Mouse (Mus musculus): Measurements from ENCODE around the gene Sh3kbp1. TPM values are rescaled to one million over a fixed set of nuclear protein-coding genes. Genes with fewer than 3 reads are reported as not detected.

Sh3kbp1 gene
- polyA plus RNA-seq, 1 experiment from 2014 or later = 38.7 TPM

DNA sequence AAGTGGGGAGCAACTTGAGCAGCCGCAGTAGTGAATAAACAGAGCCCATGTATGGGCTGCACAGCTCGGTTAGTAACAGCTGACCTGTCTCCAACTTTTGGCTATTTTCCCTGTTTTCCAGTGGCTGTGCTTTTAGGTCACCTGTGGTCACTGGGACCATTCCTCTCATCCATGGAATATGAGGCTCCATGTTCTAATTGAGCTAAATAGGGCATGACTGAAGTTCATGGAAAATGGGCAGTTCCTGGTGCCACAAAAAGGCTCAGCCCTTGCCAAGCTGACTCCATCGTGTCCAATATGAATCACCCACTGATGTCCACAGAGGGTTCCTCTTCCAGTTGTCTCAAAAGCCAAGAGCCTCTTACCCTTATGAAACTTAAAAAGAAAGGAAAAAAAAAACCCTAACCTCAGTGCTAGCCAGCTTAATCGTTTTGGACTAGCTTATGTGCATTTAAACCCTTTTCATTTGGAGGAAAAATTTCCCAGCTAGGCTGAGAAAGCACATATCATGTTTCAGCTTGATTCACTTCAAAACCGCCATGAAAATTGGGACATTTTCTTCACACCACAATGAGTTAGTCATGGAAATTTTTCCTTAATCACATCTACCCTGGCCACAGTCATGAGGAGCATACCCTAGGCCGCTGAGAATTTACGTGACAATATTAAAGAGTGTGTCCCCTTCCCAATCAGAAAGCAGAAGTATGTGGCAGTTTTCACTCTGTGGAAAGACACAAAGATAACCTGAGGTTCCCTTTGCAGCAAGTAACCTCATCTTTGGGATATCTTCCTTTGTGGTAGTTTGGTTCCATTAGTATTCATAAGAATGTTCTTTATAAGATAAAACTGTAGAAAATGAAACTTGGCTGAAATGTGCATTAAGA is 326.7 kb downstream of the Sh3kbp1 start:
- ATAC-seq (replicated peaks; ENCODE audit: low FRiP score, low TSS enrichment, low read depth) (no peak), DNase-seq (ENCODE audit: low spot score) (no peak)
- H3K4me2 ChIP-seq (ENCODE audit: low read length) = no peak overlapping the region
- no peaks in the 10 kb centered on the region for H3K9me3 ChIP-seq (ENCODE audit: control insufficient read depth, low read length)
- 80% methylated on average over 7 of the region's 7 CpGs for WGBS
- no peaks in the 10 kb centered on the region for H3K4me1 ChIP-seq (replicated peaks; ENCODE audit: control insufficient read depth, insufficient read depth, low read length)
- H3K27ac ChIP-seq (ENCODE audit: low read depth) = no peak overlapping the region
- no peak overlapping the region for H3K4me3 ChIP-seq (ENCODE audit: low read depth, low read length)
- H3K36me3 ChIP-seq (ENCODE audit: control insufficient read depth, insufficient read depth, low read length) = no peaks in the 10 kb centered on the region
- H3K27me3 ChIP-seq (replicated peaks; ENCODE audit: control insufficient read depth, insufficient read depth, low read length) = no peaks in the 10 kb centered on the region
- no peak overlapping the region for H3K9ac ChIP-seq (ENCODE audit: low read length)

DNA sequence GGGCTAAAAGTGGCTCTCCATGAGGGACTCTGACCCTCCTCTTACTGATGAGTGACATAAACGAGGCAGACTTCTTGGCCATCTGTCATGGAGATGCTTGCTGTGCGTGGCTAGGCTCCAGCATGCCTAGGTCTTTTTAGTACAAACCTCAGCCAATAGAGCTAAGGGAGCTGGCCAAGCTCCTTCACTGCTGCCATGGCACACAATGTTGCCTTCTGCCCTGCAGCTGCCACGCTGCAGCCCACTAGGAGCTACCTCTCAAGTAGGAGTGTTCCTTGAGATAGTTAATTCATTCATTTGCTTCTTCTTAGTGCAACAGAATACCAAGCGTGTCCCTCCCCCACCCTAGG is 327.3 kb downstream of the Sh3kbp1 start:
- H3K36me3 ChIP-seq (ENCODE audit: control insufficient read depth, insufficient read depth, low read length) = no peaks in the 10 kb centered on the region
- H3K27me3 ChIP-seq (replicated peaks; ENCODE audit: control insufficient read depth, insufficient read depth, low read length) = no peaks in the 10 kb centered on the region
- no peak for DNase-seq (ENCODE audit: low spot score)
- no peak overlapping the region for H3K4me2 ChIP-seq (ENCODE audit: low read length)
- H3K4me1 ChIP-seq (replicated peaks; ENCODE audit: control insufficient read depth, insufficient read depth, low read length) = no peaks in the 10 kb centered on the region
- H3K27ac ChIP-seq (ENCODE audit: low read depth) = no peak overlapping the region
- 77% methylated on average over 4 of the region's 4 CpGs for WGBS
- no peaks in the 10 kb centered on the region for H3K9me3 ChIP-seq (ENCODE audit: control insufficient read depth, low read length)
- H3K9ac ChIP-seq (ENCODE audit: low read length) = no peak overlapping the region
- H3K4me3 ChIP-seq (ENCODE audit: low read depth, low read length) = no peak overlapping the region
- no peak for ATAC-seq (replicated peaks; ENCODE audit: low FRiP score, low TSS enrichment, low read depth)

DNA sequence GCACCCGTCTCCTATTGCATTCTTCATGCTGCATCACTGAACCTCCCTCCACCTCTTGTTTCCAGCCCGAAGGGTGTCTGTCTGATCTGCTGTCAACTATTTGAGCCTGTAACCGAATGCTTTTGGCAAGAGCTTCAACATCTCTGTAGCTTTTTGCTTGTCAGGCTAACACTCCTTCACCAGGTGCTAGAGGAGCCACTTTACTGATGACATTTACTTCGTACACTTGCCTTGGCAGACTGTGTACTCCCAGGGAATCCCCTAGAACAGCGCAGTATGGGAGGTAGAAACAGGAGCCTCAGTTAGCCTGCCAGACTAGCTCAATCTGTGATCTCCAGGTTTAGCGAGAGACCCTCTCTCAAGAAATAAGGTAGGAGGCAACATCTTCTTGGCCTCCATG is 328.4 kb downstream of the Sh3kbp1 start:
- ATAC-seq (replicated peaks; ENCODE audit: low FRiP score, low TSS enrichment, low read depth) = no peak
- no peaks in the 10 kb centered on the region for H3K4me1 ChIP-seq (replicated peaks; ENCODE audit: control insufficient read depth, insufficient read depth, low read length)

DNA sequence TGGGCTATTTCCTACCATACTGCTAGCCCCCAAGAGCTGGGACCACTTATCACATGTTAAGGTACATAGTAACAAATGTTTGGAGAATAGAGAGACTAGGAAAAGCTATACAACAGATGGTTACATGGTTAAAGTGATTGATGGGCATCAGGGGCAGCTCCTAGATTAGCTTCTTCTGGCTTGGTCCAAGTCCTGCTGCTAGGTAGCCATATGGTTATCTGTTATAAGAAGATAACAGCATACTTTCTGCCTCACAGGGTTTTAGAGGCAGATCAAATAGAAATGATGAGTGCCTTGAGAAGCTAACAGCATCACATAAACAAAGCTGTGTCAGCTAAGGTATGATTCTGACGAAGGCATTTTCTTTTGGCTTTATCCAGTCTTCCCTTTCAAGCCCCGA is 334.3 kb downstream of the Sh3kbp1 start:
- no peak overlapping the region for H3K27ac ChIP-seq (ENCODE audit: low read depth)
- H3K4me1 ChIP-seq (replicated peaks; ENCODE audit: control insufficient read depth, insufficient read depth, low read length) = no peaks in the 10 kb centered on the region
- no peaks in the 10 kb centered on the region for H3K36me3 ChIP-seq (ENCODE audit: control insufficient read depth, insufficient read depth, low read length)
- no peaks in the 10 kb centered on the region for H3K27me3 ChIP-seq (replicated peaks; ENCODE audit: control insufficient read depth, insufficient read depth, low read length)
- DNase-seq (ENCODE audit: low spot score) = no peak
- H3K9ac ChIP-seq (ENCODE audit: low read length) = no peak overlapping the region
- ATAC-seq (replicated peaks; ENCODE audit: low FRiP score, low TSS enrichment, low read depth) = no peak
- H3K9me3 ChIP-seq (ENCODE audit: control insufficient read depth, low read length) = no peaks in the 10 kb centered on the region
- no peak overlapping the region for H3K4me3 ChIP-seq (ENCODE audit: low read depth, low read length)
- 85% methylated on average over 2 of the region's 2 CpGs for WGBS
- no peak overlapping the region for H3K4me2 ChIP-seq (ENCODE audit: low read length)

More for the DNA sequence above, 328.4 kb downstream of the Sh3kbp1 start:
- Histone ChIP-seq H3K4me3 (ENCODE audit: low read depth, low read length) (no peak overlapping the region), H3K9me3 (ENCODE audit: control insufficient read depth, low read length) (no peaks in the 10 kb centered on the region), H3K27ac (ENCODE audit: low read depth) (no peak overlapping the region), H3K9ac (ENCODE audit: low read length) (no peak overlapping the region), H3K4me2 (ENCODE audit: low read length) (no peak overlapping the region), H3K36me3 (ENCODE audit: control insufficient read depth, insufficient read depth, low read length) (no peaks in the 10 kb centered on the region), H3K27me3 (replicated peaks; ENCODE audit: control insufficient read depth, insufficient read depth, low read length) (no peaks in the 10 kb centered on the region)
- WGBS = 82% methylated on average over 6 of the region's 6 CpGs
- no peak for DNase-seq (ENCODE audit: low spot score)

DNA sequence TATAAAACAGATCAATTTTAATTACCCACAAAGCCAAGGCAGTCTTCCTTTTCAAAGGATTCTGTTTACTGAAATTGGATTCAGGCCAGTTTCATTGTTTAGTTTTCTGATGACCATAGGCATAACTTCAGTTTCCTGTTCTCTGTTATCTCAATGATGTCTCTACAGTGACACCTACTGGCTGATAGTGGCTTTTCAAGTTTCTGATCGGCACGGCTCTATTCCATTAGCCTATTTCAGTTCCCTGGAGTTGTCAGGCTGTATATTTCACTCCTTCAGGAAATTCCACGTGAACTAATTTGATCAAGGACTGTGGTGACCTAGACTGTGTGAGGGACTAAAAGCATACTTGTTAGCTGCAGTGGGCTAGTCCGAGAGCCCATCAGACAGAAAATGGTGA is 336.2 kb downstream of the Sh3kbp1 start:
- Histone ChIP-seq H3K27me3 (replicated peaks; ENCODE audit: control insufficient read depth, insufficient read depth, low read length) (peaks cover 4% of the 10 kb centered on the region; the same call in 1 of the 2 replicates), H3K4me1 (replicated peaks; ENCODE audit: control insufficient read depth, insufficient read depth, low read length) (no peaks in the 10 kb centered on the region), H3K9ac (ENCODE audit: low read length) (no peak overlapping the region), H3K36me3 (ENCODE audit: control insufficient read depth, insufficient read depth, low read length) (no peaks in the 10 kb centered on the region), H3K4me3 (ENCODE audit: low read depth, low read length) (no peak overlapping the region), H3K4me2 (ENCODE audit: low read length) (no peak overlapping the region), H3K9me3 (ENCODE audit: control insufficient read depth, low read length) (no peaks in the 10 kb centered on the region), H3K27ac (ENCODE audit: low read depth) (no peak overlapping the region)
- DNase-seq (ENCODE audit: low spot score) = peak; percentile 72
- 27% methylated on average over 4 of the region's 4 CpGs for WGBS
- peak; percentile 64 for ATAC-seq (replicated peaks; ENCODE audit: low FRiP score, low TSS enrichment, low read depth)

DNA sequence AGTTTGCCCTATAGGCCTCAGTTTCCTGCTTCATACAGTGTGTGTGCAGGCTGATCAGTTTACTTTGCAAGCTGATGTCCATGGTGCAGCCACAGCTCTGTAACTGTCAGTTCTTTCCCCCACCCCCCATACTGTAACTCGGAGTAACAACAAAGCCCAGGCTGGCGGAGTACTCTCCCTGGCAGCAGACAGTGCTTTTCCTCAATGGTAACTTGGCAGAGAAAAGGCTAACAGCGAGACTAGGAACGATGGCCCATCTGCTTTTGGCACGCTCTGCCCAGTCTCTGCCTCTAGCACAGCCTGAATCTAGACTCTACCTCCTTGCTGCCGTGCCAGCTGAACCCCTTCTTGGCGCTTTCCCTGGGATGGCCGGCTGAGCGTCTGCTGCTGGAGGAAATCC is 336.9 kb downstream of the Sh3kbp1 start:
- Histone ChIP-seq H3K27me3 (replicated peaks; ENCODE audit: control insufficient read depth, insufficient read depth, low read length) (peaks cover 4% of the 10 kb centered on the region; the same call in 1 of the 2 replicates), H3K27ac (ENCODE audit: low read depth) (no peak overlapping the region), H3K9ac (ENCODE audit: low read length) (no peak overlapping the region), H3K4me3 (ENCODE audit: low read depth, low read length) (no peak overlapping the region), H3K9me3 (ENCODE audit: control insufficient read depth, low read length) (no peaks in the 10 kb centered on the region), H3K4me2 (ENCODE audit: low read length) (no peak overlapping the region), H3K4me1 (replicated peaks; ENCODE audit: control insufficient read depth, insufficient read depth, low read length) (no peaks in the 10 kb centered on the region), H3K36me3 (ENCODE audit: control insufficient read depth, insufficient read depth, low read length) (no peaks in the 10 kb centered on the region)
- WGBS = 93% methylated on average over 9 of the region's 9 CpGs
- DNase-seq (ENCODE audit: low spot score) (no peak), ATAC-seq (replicated peaks; ENCODE audit: low FRiP score, low TSS enrichment, low read depth) (no peak)

DNA sequence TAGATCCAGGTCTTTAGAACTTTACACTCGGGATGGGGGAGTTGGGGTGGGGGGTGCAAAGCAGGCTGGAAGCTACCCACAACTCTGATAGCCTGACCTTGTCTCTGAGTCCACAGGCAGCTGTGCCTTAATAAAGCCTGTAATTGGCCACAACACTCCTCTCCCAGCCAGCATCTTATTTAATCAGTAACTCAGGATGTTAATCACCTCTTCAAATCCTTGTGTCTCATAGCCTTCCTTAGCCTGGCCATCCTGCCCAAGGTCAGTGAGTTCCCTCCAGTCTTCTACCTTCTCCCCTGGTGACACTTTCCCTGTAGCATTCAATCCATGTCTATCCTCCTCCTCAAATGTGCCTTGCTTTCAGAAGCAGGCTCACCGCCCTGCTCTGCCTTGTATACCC is 342.0 kb downstream of the Sh3kbp1 start:
- no peaks in the 10 kb centered on the region for H3K9me3 ChIP-seq (ENCODE audit: control insufficient read depth, low read length)
- no peaks in the 10 kb centered on the region for H3K4me1 ChIP-seq (replicated peaks; ENCODE audit: control insufficient read depth, insufficient read depth, low read length)
- H3K9ac ChIP-seq (ENCODE audit: low read length) = no peak overlapping the region
- no peak overlapping the region for H3K27ac ChIP-seq (ENCODE audit: low read depth)
- DNase-seq (ENCODE audit: low spot score) (no peak), ATAC-seq (replicated peaks; ENCODE audit: low FRiP score, low TSS enrichment, low read depth) (no peak)
- H3K27me3 ChIP-seq (replicated peaks; ENCODE audit: control insufficient read depth, insufficient read depth, low read length) = peaks cover 4% of the 10 kb centered on the region; the same call in 1 of the 2 replicates
- H3K36me3 ChIP-seq (ENCODE audit: control insufficient read depth, insufficient read depth, low read length) = no peaks in the 10 kb centered on the region
- no peak overlapping the region for H3K4me3 ChIP-seq (ENCODE audit: low read depth, low read length)
- 87% methylated on average over 2 of the region's 2 CpGs for WGBS
- no peak overlapping the region for H3K4me2 ChIP-seq (ENCODE audit: low read length)

DNA sequence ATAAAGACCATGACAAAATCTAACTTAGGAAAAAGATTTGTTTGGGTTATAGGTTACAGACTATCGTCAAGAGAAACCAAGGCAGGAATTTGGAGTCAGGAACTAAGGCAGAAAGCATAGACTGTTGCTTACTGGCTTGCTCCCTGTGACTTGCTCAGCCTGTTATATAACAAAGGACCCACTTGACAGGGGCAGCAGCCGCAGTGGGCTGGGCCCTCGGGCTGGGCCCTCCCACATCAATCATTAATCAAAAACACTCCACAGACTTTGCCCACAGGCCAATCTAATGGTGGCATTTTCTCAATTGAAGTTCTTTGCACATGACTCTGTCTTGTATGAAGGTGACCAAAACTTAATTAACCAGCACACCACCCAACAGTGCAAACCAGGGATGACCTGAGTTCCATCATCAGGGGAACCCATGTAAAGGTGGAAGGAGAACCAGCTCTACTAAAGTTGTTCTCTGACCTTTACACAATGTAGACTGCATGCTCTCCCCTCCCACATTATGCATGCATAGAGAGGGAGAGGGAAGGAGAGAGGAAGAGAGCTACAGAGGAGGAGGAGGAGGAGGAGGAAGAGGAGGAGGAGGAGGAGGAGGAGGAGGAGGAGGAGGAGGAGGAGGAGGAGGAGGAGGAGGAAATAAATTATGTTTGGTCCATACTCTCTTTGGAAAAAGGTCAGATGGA is 344.2 kb downstream of the Sh3kbp1 start:
- H3K9ac ChIP-seq (ENCODE audit: low read length) = no peak overlapping the region
- no peaks in the 10 kb centered on the region for H3K36me3 ChIP-seq (ENCODE audit: control insufficient read depth, insufficient read depth, low read length)
- 51% methylated on average over 3 of the region's 3 CpGs for WGBS
- no peak for DNase-seq (ENCODE audit: low spot score)
- H3K4me1 ChIP-seq (replicated peaks; ENCODE audit: control insufficient read depth, insufficient read depth, low read length) = no peaks in the 10 kb centered on the region
- no peaks in the 10 kb centered on the region for H3K9me3 ChIP-seq (ENCODE audit: control insufficient read depth, low read length)
- no peak overlapping the region for H3K27ac ChIP-seq (ENCODE audit: low read depth)
- no peak for ATAC-seq (replicated peaks; ENCODE audit: low FRiP score, low TSS enrichment, low read depth)
- no peak overlapping the region for H3K4me2 ChIP-seq (ENCODE audit: low read length)
- H3K27me3 ChIP-seq (replicated peaks; ENCODE audit: control insufficient read depth, insufficient read depth, low read length) = peaks cover 4% of the 10 kb centered on the region; the same call in 1 of the 2 replicates
- H3K4me3 ChIP-seq (ENCODE audit: low read depth, low read length) = no peak overlapping the region

All from intestine, embryonic 14.5 days (tissue).